Mouse (Mus musculus) ovary, postnatal 36 days (tissue): ENCODE data around the gene Cela2a.

ENCODE experiments used
- DNase-seq: peaks from one replicate; pipeline ENCODE4 v3.0.0; 2022; ENCODE audit warnings: low spot score, mixed read lengths

The Cela2a gene

DNA sequence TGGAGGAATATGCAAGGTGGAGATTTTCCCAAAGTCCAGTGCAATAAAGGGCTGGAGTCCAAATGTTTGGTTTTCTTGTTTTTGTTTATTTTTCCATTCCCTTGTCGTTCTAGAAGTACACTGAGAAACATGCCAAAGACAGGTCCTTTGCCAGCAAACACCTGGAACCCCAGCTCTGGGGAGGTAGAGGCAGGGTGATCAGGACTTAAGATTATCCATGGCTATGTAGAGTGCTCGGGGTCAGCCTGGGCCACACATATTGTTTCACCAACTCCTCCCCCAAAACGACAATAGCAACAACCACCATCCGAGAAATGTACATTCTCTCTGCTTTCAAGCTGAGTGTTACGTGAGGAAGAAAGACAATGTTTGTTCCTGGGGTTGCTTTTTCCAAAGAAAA lies at the start of gene Cela2a:
Gene Cela2a, minus strand, starts transcription at position 101 of the 400 bp plus-strand sequence.
- no peak for DNase-seq

DNA sequence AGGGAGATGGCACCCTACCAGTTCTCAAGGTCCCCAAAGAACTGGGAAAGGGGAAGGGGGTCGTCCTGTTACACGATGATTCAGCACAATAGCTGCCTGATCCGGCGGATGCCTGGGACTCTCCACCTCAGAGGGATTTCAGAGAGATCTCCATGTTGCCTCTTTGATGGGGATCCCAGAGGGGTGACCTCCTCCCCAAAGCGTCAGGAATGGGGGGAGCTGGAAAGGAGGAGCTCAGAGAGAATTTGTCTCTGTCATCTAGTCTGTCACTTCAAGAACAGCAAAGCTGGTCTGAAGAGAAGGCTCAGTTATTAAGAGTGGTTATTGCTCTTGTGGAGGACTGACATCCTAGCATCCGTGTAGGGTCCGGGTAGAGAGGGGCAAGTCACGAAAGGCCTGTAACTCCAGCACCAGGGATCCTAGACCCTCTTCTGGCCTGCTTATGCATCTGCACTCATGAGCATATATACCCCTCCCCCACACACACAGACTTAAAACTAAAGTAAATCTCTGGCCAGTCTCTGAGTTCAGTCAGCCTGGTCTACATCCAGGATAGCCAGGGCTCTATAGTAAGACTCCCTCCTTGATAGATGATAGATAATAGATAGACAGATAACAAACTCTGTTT lies 49.6 kb upstream of the Cela2a start:
- no peak for DNase-seq

- peak; percentile 85 for DNase-seq
These were observed 48.9 kb upstream of the Cela2a start, which contains the start of gene Efhd2 for GRCm38 (mm10) chr4:141874601-141875460. TSS of gene Efhd2 (minus strand) at chr4:141874920.

GRCm38 (mm10) chr4:141874111-141874600 lies 48.2 kb upstream of the Cela2a start:
- DNase-seq: no peak

GRCm38 (mm10) chr4:141872977-141873376 lies 47.0 kb upstream of the Cela2a start:
- DNase-seq: no peak

DNA sequence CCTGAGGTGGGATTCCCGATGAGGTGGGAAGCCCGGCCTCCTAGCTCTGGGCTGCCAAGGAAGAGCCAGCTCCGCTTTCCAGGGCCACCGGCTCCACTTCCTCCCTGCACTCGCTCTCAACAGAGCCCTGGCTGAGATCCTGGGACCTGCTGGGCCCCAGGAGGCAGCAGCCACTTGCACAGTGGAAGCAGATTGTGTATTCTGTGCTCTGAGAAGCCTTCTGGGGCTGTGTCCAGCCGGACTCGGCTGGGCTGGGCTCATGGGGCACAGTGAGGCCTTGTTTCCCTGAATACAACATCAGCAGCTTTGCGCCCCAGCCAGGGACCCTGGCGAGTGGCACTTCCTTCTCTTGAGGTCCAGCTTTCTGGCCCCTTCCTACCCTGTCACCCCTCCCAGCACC lies 45.9 kb upstream of the Cela2a start:
- no peak for DNase-seq

DNA sequence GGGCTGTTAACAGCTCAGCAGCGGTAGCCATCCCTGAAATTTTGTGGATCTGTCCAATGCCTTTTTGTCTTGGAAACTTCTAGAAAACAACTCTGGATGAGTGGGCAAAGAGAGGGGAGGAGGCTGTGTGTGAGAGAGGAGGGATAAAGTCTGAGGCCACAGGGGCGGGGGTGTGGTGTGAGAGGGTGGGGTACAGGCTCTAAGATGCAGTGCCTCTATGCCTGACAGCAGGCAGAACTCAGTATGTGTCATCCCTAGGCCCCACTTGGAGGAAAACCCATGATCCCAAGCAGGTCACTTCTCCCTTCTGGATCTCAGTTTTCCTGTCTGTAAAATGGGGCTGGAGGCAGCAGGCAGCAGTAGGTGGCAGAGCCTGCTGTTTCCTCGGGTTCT lies 45.4 kb upstream of the Cela2a start:
- DNase-seq: no peak

- DNase-seq: no peak
These were observed 44.8 kb upstream of the Cela2a start for GRCm38 (mm10) chr4:141870666-141871332.

GRCm38 (mm10) chr4:141869436-141870215 lies 43.7 kb upstream of the Cela2a start:
- DNase-seq: no peak

GRCm38 (mm10) chr4:141868051-141868450 lies 42.1 kb upstream of the Cela2a start:
- DNase-seq: no peak

- DNase-seq: no peak
These were observed 41.5 kb upstream of the Cela2a start for GRCm38 (mm10) chr4:141867498-141867897.

- DNase-seq: peak; percentile 55
These were observed 41.1 kb upstream of the Cela2a start for GRCm38 (mm10) chr4:141866933-141867490.

DNA sequence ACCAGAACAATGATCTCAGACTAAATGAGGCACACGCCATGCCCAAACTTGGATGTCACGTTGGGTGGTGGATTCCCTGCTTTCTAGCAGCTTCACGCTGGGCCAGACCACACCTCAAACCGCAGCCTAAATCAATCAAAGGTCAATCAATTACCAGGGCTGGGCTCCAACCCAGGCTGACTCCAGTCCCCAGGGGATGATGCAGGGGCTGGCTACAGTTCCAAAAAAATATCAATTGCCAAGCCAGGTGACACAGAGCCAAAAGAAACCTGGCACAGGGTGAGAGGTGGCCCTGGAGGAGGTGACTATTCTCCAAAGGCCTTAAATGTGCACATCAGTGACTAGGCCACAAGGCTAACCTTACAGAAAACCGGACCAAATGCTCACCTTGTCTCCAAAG lies 39.6 kb upstream of the Cela2a start:
- DNase-seq: no peak

DNA sequence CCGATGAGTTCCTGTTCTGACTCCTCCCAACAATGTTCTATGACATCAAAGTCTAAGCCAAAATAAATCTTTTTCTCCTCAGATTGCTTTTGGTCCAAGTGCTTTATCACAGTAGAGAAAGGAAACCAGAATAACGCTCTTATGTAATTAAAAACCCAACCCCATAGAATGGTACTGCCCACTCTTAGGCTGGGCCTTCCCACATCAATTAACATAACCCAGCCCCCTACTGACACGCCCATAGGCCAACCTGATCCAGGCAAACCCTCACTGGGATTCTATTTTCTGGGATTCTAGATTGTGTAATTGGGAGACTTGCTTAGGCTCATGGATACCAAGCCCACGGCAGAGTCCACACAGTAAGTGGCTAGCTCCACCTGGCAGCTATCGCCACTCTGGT lies 39.0 kb upstream of the Cela2a start:
- no peak for DNase-seq

GRCm38 (mm10) chr4:141864506-141864905 lies 38.5 kb upstream of the Cela2a start:
- no peak for DNase-seq

GRCm38 (mm10) chr4:141863726-141864280 lies 37.8 kb upstream of the Cela2a start:
- no peak for DNase-seq

GRCm38 (mm10) chr4:141862867-141863266 lies 36.9 kb upstream of the Cela2a start:
- DNase-seq: no peak

DNA sequence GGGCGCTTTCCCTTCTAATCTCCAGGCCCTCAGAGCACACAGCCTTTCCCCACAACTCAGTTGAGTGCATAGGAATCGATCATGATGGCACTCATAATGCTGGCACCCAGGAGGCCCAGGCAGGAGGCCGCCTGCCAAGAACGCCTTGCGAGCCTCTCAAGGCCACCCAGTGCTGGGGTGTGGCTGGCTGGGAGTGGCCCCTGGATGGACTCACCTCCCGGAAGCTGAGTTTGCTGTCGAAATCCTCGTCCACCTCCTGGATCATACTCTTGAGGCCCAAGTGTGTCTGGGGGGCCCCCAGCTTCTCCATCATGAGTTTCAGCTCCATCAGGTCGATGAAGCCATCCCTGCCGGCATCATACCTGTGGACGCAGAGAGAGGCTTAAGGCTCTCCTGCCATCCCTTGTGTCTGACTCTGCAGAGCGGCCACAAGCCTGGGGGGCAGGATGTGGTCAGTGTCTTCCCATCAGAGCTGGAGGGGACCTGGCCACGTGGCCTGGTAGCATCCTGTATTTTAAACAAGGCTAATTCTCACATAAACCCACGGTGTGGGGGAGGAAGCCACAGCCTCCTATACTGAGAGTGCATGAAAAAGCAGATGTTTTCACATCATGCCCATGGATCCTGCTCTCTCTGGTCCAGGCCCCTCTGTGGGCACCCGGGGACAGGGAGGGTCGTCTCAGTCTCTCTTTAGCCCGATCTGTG lies 35.8 kb upstream of the Cela2a start:
- no peak for DNase-seq

DNA sequence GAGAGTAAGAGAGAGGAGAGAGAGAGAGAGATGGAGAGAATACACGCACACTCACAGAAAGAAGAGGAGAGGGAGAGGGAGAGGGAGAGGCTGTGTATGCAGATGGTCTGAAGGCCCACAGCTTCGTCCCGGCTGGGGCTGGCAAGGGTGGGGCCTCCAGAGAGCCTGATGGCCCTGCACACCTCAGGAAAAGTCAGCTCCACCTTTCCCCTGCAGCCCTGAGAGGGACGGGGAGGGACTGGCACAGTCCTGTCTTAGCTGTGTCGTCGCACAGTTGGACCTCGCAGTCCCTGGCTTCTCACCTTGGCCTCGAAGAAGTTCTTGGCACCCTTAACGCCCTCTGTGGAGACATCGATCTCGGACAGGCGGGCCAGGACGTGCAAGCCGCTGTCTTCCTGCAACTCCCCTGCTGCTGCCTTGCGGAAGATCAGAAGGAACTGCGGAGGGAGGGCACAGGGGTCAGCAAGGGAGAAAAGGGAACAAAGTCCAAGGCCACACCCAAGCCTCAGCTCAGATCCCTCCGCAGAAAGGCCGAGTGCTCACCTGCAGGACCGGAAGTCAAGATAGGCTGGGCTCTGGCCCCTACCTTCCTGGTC lies 34.4 kb upstream of the Cela2a start:
- no peak for DNase-seq

- DNase-seq: no peak
These were observed 33.4 kb upstream of the Cela2a start for GRCm38 (mm10) chr4:141859351-141859750.
